Mouse (Mus musculus): ENCODE data around the gene Tnfrsf8.

DNA sequence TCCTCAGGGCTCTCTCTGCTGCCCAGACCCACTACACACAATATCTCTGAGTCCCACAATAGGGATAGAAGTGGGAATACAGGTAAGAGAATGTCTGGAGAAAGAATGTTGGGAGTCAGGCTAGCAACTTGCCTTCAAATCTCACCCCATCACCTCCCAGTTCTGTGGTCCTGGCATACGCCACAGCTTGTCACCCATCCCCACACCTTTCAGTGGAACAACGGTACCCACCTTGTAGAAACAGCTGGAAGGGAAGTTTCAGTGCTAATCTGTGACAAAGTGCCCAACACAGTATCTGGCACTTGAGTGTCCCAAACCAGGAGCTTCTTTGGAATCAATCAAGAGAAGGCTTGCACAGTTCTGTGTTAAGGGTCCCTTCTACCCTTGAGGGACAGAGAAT, 70.3 kb downstream of the Tnfrsf8 start:
- TF ChIP-seq CTCF (IDR thresholded peaks at IDR 0.05; ENCODE audit: low read depth, low read length) (no peak), POLR2A (IDR thresholded peaks at IDR 0.05; ENCODE audit: extremely low read depth, insufficient read depth, low read length) (no peak)

Measured in liver, adult 2 months (tissue).